In the genomic region with DNA sequence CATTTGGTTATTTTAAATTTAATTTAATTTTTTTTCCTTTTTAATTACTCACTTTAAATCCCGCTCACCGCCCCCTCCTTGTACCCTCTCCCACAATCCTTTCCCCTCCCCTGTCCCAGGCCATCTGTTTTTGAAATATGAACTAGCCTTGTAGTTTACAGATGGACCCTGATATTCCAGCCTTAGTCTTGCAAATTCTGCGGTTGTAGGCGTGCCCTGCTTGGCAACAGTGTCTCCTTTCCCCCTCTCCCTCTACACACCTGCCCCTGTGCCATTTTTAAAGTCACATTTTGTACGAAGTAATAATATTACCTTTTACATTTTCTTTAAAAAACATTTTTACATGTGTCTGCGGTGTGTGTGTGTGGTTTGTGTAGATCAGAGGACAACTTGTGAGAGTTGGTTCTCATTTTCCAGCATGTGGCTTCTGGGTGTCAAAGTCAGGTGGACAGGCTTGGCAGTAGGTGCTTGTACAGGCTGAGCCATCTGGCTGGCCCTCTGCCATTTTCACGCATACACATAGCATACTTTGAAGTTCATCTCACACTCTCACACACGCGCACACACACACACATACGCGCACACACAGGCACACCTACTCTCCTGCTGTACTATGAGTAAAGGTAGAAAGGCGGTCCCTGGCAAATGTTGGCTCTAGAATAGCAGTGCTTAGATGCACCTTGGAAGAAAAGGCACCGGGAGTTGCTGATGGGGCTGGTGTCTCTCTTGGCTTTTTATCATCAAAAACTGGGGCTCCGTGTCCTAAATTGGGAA, we compare ENCODE assay signal across 7 mouse cellular contexts. TPM values are rescaled to one million over a fixed set of nuclear protein-coding genes. Genes with fewer than 3 reads are reported as not detected.
A peak's percentile ranks its signal among the peaks of the same experiment; 100 is the strongest.
DNase-seq lines count a peak whose midpoint lies in the region; ATAC-seq and TF ChIP-seq lines count a peak whose summit lies in the region.

No protein-coding gene starts in this region.

- 56% methylated on average over 14 of the region's 14 CpGs for WGBS in lung, embryonic 16.5 days
- WGBS in embryonic facial prominence, embryonic 10.5 days: 60% methylated on average over 14 of the region's 14 CpGs
- 57% methylated on average over 14 of the region's 14 CpGs for WGBS in hindbrain, postnatal 0 days
- WGBS in midbrain, embryonic 15.5 days: 61% methylated on average over 14 of the region's 14 CpGs

- no peak for TF ChIP-seq CTCF in hindbrain, postnatal 0 days (IDR thresholded peaks at IDR 0.05; ENCODE audit: low read depth)

- H3K9me3 ChIP-seq in lung, embryonic 16.5 days (ENCODE audit: control insufficient read depth, low read length): no peaks in the 10 kb centered on the region
- H3K9me3 ChIP-seq in embryonic facial prominence, embryonic 10.5 days: no peaks in the 10 kb centered on the region
- no peaks in the 10 kb centered on the region for H3K9me3 ChIP-seq in hindbrain, postnatal 0 days (ENCODE audit: low read length)
- H3K9me3 ChIP-seq in midbrain, embryonic 15.5 days: no peaks in the 10 kb centered on the region

- peak overlapping the region; percentile 95 for H3K4me2 ChIP-seq in lung, embryonic 16.5 days (ENCODE audit: low read depth, low read length)
- H3K4me2 ChIP-seq in hindbrain, postnatal 0 days (ENCODE audit: low read depth, low read length): peak overlapping the region; percentile 82
- peak overlapping the region; percentile 87 for H3K4me2 ChIP-seq in midbrain, embryonic 15.5 days

- H3K27ac ChIP-seq in lung, embryonic 16.5 days (ENCODE audit: low read length): no peak overlapping the region
- H3K27ac ChIP-seq in embryonic facial prominence, embryonic 10.5 days (replicated peaks): peak overlapping the region; percentile 85; the same call in 1 of the 2 replicates
- H3K27ac ChIP-seq in hindbrain, postnatal 0 days: peak overlapping the region; percentile 90; the same call in 1 of the 2 replicates
- peak overlapping the region; percentile 84; the same call in 1 of the 2 replicates for H3K27ac ChIP-seq in midbrain, embryonic 15.5 days

- 0 out of 2 replicates have a peak, but pooled peaks have one; percentile 5 for ATAC-seq in lung, embryonic 16.5 days (ENCODE audit: low read depth)
- ATAC-seq in hindbrain, postnatal 0 days: peak; percentile 13
- peak; percentile 37; the same call in 1 of the 2 replicates for ATAC-seq in midbrain, embryonic 15.5 days (replicated peaks)

- H3K9ac ChIP-seq in lung, embryonic 16.5 days (ENCODE audit: low read length): no peak overlapping the region
- peak overlapping the region; percentile 72; the same call in 1 of the 2 replicates for H3K9ac ChIP-seq in hindbrain, postnatal 0 days (replicated peaks; ENCODE audit: low read length)
- H3K9ac ChIP-seq in midbrain, embryonic 15.5 days: peak overlapping the region; percentile 57; the same call in 1 of the 2 replicates

- H3K4me3 ChIP-seq in lung, embryonic 16.5 days (ENCODE audit: low read length): peak overlapping the region; percentile 61
- H3K4me3 ChIP-seq in embryonic facial prominence, embryonic 10.5 days: peak overlapping the region; percentile 72
- peak overlapping the region; percentile 55 for H3K4me3 ChIP-seq in hindbrain, postnatal 0 days (ENCODE audit: low read length)
- peak overlapping the region; percentile 50 for H3K4me3 ChIP-seq in midbrain, embryonic 15.5 days

- H3K36me3 ChIP-seq in lung, embryonic 16.5 days (ENCODE audit: control insufficient read depth, insufficient read depth, low read length): no peaks in the 10 kb centered on the region
- no peaks in the 10 kb centered on the region for H3K36me3 ChIP-seq in embryonic facial prominence, embryonic 10.5 days (replicated peaks)
- H3K36me3 ChIP-seq in hindbrain, postnatal 0 days (ENCODE audit: insufficient read depth, low read length): no peaks in the 10 kb centered on the region
- no peaks in the 10 kb centered on the region for H3K36me3 ChIP-seq in midbrain, embryonic 15.5 days (replicated peaks)

- H3K4me1 ChIP-seq in lung, embryonic 16.5 days (replicated peaks; ENCODE audit: control insufficient read depth, insufficient read depth, low read length): 0 out of 2 replicates have a peak, but pooled peaks cover 2% of the 10 kb centered on the region
- H3K4me1 ChIP-seq in embryonic facial prominence, embryonic 10.5 days: peaks cover 14% of the 10 kb centered on the region
- H3K4me1 ChIP-seq in hindbrain, postnatal 0 days (ENCODE audit: insufficient read depth, low read length): 0 out of 2 replicates have a peak, but pooled peaks cover 3% of the 10 kb centered on the region
- peaks cover 14% of the 10 kb centered on the region for H3K4me1 ChIP-seq in midbrain, embryonic 15.5 days

- no peak for DNase-seq in lung, postnatal 14 days
- DNase-seq in embryonic facial prominence, embryonic 10.5 days (ENCODE audit: low spot score): no peak
- DNase-seq in hindbrain, postnatal 0 days (ENCODE audit: low spot score): no peak
- DNase-seq in spleen, postnatal 36 days (ENCODE audit: low spot score in 2 of 2): no peak
- DNase-seq in spleen, postnatal 4 days (ENCODE audit: low spot score in 2 of 2): no peak

- peaks cover 8% of the 10 kb centered on the region; the same call in 1 of the 2 replicates for H3K27me3 ChIP-seq in lung, embryonic 16.5 days (ENCODE audit: control insufficient read depth, insufficient read depth, low read depth, low read length)
- peaks cover 75% of the 10 kb centered on the region for H3K27me3 ChIP-seq in embryonic facial prominence, embryonic 10.5 days (replicated peaks; ENCODE audit: low read depth, poor library complexity, severe bottlenecking)
- H3K27me3 ChIP-seq in hindbrain, postnatal 0 days (ENCODE audit: insufficient read depth, low read length): no peaks in the 10 kb centered on the region
- H3K27me3 ChIP-seq in midbrain, embryonic 15.5 days (replicated peaks): peaks cover 11% of the 10 kb centered on the region; the same call in 1 of the 2 replicates

RNA-seq across cellular contexts. Expression of gene Snx20, which starts 7.7 kb away (rescaled TPM):
- 2.5 and 2.7 TPM in 2 replicates for polyA plus RNA-seq in lung, embryonic 16.5 days (2015; fragmentation: Nextera tagmentation; extraction: Ambion mirVana)
- polyA plus RNA-seq in embryonic facial prominence, embryonic 10.5 days (2016; fragmentation: Nextera tagmentation; extraction: Ambion mirVana): 0.65 and 0.73 TPM in 2 replicates
- 0.47 and 1.1 TPM in 2 replicates for total RNA-seq in hindbrain, postnatal 0 days (2014; rRNA removed)
- 2.2 TPM in 2 replicates for polyA plus RNA-seq in hindbrain, postnatal 0 days (2015; fragmentation: Nextera tagmentation; extraction: Ambion mirVana)
- 1.1 and 1.8 TPM in 2 replicates for polyA plus RNA-seq in midbrain, embryonic 15.5 days (2015; fragmentation: Nextera tagmentation; extraction: Ambion mirVana)

RNA-seq across cellular contexts. Expression of gene Nod2, which starts 18.9 kb away (rescaled TPM):
- 0.18 and 0.21 TPM in 2 replicates for polyA plus RNA-seq in lung, embryonic 16.5 days (2015; fragmentation: Nextera tagmentation; extraction: Ambion mirVana)
- 0.12 and 0.19 TPM in 2 replicates for polyA plus RNA-seq in embryonic facial prominence, embryonic 10.5 days (2016; fragmentation: Nextera tagmentation; extraction: Ambion mirVana)
- 0.32 and 1.7 TPM in 2 replicates for total RNA-seq in hindbrain, postnatal 0 days (2014; rRNA removed)
- polyA plus RNA-seq in hindbrain, postnatal 0 days (2015; fragmentation: Nextera tagmentation; extraction: Ambion mirVana): 0.05 TPM in 1 of 2 replicates, not detected in the other
- polyA plus RNA-seq in midbrain, embryonic 15.5 days (2015; fragmentation: Nextera tagmentation; extraction: Ambion mirVana): 0.15 and 0.18 TPM in 2 replicates
